Mouse (Mus musculus) T-cell, adult 2 months (primary cell): Measurements from ENCODE around the gene Scrn2.

Experiments used
- DNase-seq: peaks from one replicate; pipeline ENCODE4 v3.0.0; 2022; ENCODE audit warnings: low spot score

Scrn2 gene

GRCm38 (mm10) chr11:97029686-97030417 lies at the start of gene Scrn2:
Scrn2 (plus strand) TSS chr11:97029938.
- peak; percentile 80 for DNase-seq

- no peak for DNase-seq
Observed at GRCm38 (mm10) chr11:96980021-96980420, 49.7 kb upstream of the Scrn2 start.

GRCm38 (mm10) chr11:96981461-96981860 lies 48.3 kb upstream of the Scrn2 start:
- no peak for DNase-seq

GRCm38 (mm10) chr11:96982355-96982754 lies 47.4 kb upstream of the Scrn2 start:
- peak; percentile 82 for DNase-seq

- DNase-seq: no peak
Observed at GRCm38 (mm10) chr11:96982859-96983258, 46.9 kb upstream of the Scrn2 start, which contains the start of gene Sp2. Sp2 (minus strand) TSS chr11:96982959.

GRCm38 (mm10) chr11:96984903-96985302 lies 44.8 kb upstream of the Scrn2 start:
- DNase-seq: no peak

- DNase-seq: no peak
Observed at GRCm38 (mm10) chr11:96986463-96986862, 43.3 kb upstream of the Scrn2 start.

GRCm38 (mm10) chr11:96987873-96988655 lies 41.7 kb upstream of the Scrn2 start:
- peak; percentile 87 for DNase-seq

GRCm38 (mm10) chr11:96991501-96991900 lies 38.2 kb upstream of the Scrn2 start:
- no peak for DNase-seq

GRCm38 (mm10) chr11:96992722-96993311 lies 36.9 kb upstream of the Scrn2 start:
- peak; percentile 67 for DNase-seq

- DNase-seq: no peak
Observed at GRCm38 (mm10) chr11:96995031-96995430, 34.7 kb upstream of the Scrn2 start.

- DNase-seq: peak; percentile 89
Observed at GRCm38 (mm10) chr11:96995836-96996772, 33.6 kb upstream of the Scrn2 start.

GRCm38 (mm10) chr11:96996773-96997379 lies 32.9 kb upstream of the Scrn2 start:
- no peak for DNase-seq

- DNase-seq: no peak
Observed at GRCm38 (mm10) chr11:96997380-96997956, 32.3 kb upstream of the Scrn2 start.

GRCm38 (mm10) chr11:97003170-97003569 lies 26.6 kb upstream of the Scrn2 start:
- no peak for DNase-seq

- peak; percentile 42 for DNase-seq
Observed at GRCm38 (mm10) chr11:97007093-97007794, 22.5 kb upstream of the Scrn2 start.

- DNase-seq: no peak
Observed at GRCm38 (mm10) chr11:97009198-97009790, 20.4 kb upstream of the Scrn2 start.

GRCm38 (mm10) chr11:97013121-97013670 lies 16.5 kb upstream of the Scrn2 start, which contains the start of gene Sp6:
Sp6 (plus strand) TSS chr11:97013394.
- no peak for DNase-seq
